Mouse (Mus musculus) C2C12 (cell line): ENCODE results near the gene Ggt5.

ENCODE experiments used
- MYOD1 ChIP-seq: IDR thresholded peaks from one replicate; pipeline ENCODE4 v1.6.1; 2011; ENCODE audit warnings: low read depth; ENCODE audit not compliant: control insufficient read depth, insufficient read length
- USF1 ChIP-seq: IDR thresholded peaks from one replicate; pipeline ENCODE4 v1.6.1; 2011; ENCODE audit warnings: low read depth, mild to moderate bottlenecking, control low read depth, moderate library complexity

GRCm38 (mm10) chr10:75634610-75635009, 45.5 kb downstream of the Ggt5 start:
- TF ChIP-seq USF1 (no peak), MYOD1 (no peak)
